Mouse (Mus musculus) liver, embryonic 11.5 days (tissue): ENCODE data around the gene Ugt1a8. TPM values are rescaled to one million over a fixed set of nuclear protein-coding genes. Genes with fewer than 3 reads are reported as not detected.

ENCODE experiments used
- ATAC-seq: fragments of 200-750 bp; cut with Nextera tagmentation; replicated peaks from 2 replicates; pipeline ENCODE4 v1.8.0; 2017; ENCODE audit warnings: moderate number of reproducible peaks, mild to moderate bottlenecking, moderate TSS enrichment, moderate library complexity; ENCODE audit not compliant: low FRiP score
- DNase-seq: peaks from one replicate; pipeline ENCODE4 v3.0.0-alpha.2; 2017; ENCODE audit warnings: low spot score
- H3K27ac ChIP-seq: fragments of 300-500 bp; sonication (generic); 2 replicates; pipeline ENCODE4 v1.5.1; 2014; ENCODE audit warnings: mild to moderate bottlenecking, low read depth, low read length, control low read depth
- H3K27me3 ChIP-seq: fragments of 300-500 bp; sonication (generic); replicated peaks from 2 replicates; pipeline ENCODE4 v1.6.1; 2014; ENCODE audit warnings: low read length, mixed read lengths; ENCODE audit not compliant: control insufficient read depth, insufficient read depth
- H3K36me3 ChIP-seq: fragments of 300-500 bp; sonication (generic); 2 replicates; pipeline ENCODE4 v1.6.1; 2014; ENCODE audit warnings: mild to moderate bottlenecking, low read length, moderate library complexity, mixed read lengths; ENCODE audit not compliant: control insufficient read depth, insufficient read depth
- H3K4me1 ChIP-seq: fragments of 300-500 bp; sonication (generic); replicated peaks from 2 replicates; pipeline ENCODE4 v1.6.1; 2014; ENCODE audit warnings: low read length, mixed read lengths; ENCODE audit not compliant: control insufficient read depth, insufficient read depth
- H3K4me2 ChIP-seq: fragments of 300-500 bp; sonication (generic); 2 replicates; pipeline ENCODE4 v1.6.1; 2014; ENCODE audit warnings: mild to moderate bottlenecking, control low read depth, moderate library complexity
- H3K4me3 ChIP-seq: fragments of 300-500 bp; sonication (generic); 2 replicates; pipeline ENCODE4 v1.5.1; 2014; ENCODE audit warnings: low read depth, low read length, control low read depth
- H3K9ac ChIP-seq: fragments of 300-500 bp; sonication (generic); 2 replicates; pipeline ENCODE4 v1.6.1; 2014; ENCODE audit warnings: low read depth, low read length, control low read depth
- H3K9me3 ChIP-seq: fragments of 300-500 bp; sonication (generic); 2 replicates; pipeline ENCODE4 v1.6.1; 2016; ENCODE audit warnings: low read length, inconsistent platforms, mixed read lengths; ENCODE audit not compliant: control insufficient read depth
- WGBS: fragments of 180-500 bp; shearing (Covaris S2); extraction: QIAGEN DNeasy Blood & Tissue Kit; methylation state at CpG from one replicate; pipeline ENCODE4 v1.1.7; 2014; 5-methylcytosine and 5-hydroxymethylcytosine counted together
- polyA plus RNA-seq: library from polyadenylated mRNA; unstranded; fragments of >200 nt; fragmentation: Nextera tagmentation; extraction: Ambion mirVana; gene quantifications from 2 replicates; pipeline ENCODE4 v1.2.1, GENCODE M21; 2014

Gene Ugt1a8
- polyA plus RNA-seq, 1 experiment from 2014 or later: not detected

- ATAC-seq: no peak
- no peak for DNase-seq
- Histone ChIP-seq H3K27me3 (no peaks in the 10 kb centered on the region), H3K4me1 (no peaks in the 10 kb centered on the region), H3K9me3 (peaks cover 85% of the 10 kb centered on the region), H3K4me3 (no peak overlapping the region), H3K9ac (no peak overlapping the region), H3K27ac (no peak overlapping the region), H3K36me3 (no peaks in the 10 kb centered on the region), H3K4me2 (no peak overlapping the region)
- WGBS: 73% methylated on average over 6 of the region's 6 CpGs
Measured at GRCm38 (mm10) chr1:88238771-88239170, 151.2 kb downstream of the Ugt1a8 start.

- Histone ChIP-seq H3K27me3 (no peaks in the 10 kb centered on the region), H3K4me3 (no peak overlapping the region), H3K9me3 (peaks cover 86% of the 10 kb centered on the region), H3K9ac (no peak overlapping the region), H3K36me3 (no peaks in the 10 kb centered on the region), H3K27ac (no peak overlapping the region), H3K4me2 (no peak overlapping the region), H3K4me1 (no peaks in the 10 kb centered on the region)
- ATAC-seq (no peak), DNase-seq (no peak)
- 66% methylated on average over 5 of the region's 5 CpGs for WGBS
Measured at GRCm38 (mm10) chr1:88240072-88240471, 152.5 kb downstream of the Ugt1a8 start.

GRCm38 (mm10) chr1:88240579-88240978 is 153.0 kb downstream of the Ugt1a8 start:
- no peak overlapping the region for H3K4me2 ChIP-seq
- no peaks in the 10 kb centered on the region for H3K36me3 ChIP-seq
- 64% methylated on average over 4 of the region's 4 CpGs for WGBS
- no peak overlapping the region for H3K27ac ChIP-seq
- DNase-seq: no peak
- H3K9me3 ChIP-seq: peaks cover 86% of the 10 kb centered on the region
- H3K4me1 ChIP-seq: no peaks in the 10 kb centered on the region
- H3K4me3 ChIP-seq: no peak overlapping the region
- ATAC-seq: no peak
- H3K9ac ChIP-seq: no peak overlapping the region
- H3K27me3 ChIP-seq: no peaks in the 10 kb centered on the region

GRCm38 (mm10) chr1:88243861-88244260 is 156.2 kb downstream of the Ugt1a8 start:
- Histone ChIP-seq H3K27ac (no peak overlapping the region), H3K4me1 (no peaks in the 10 kb centered on the region), H3K4me3 (no peak overlapping the region), H3K9ac (no peak overlapping the region), H3K4me2 (no peak overlapping the region), H3K36me3 (no peaks in the 10 kb centered on the region), H3K27me3 (no peaks in the 10 kb centered on the region), H3K9me3 (peaks cover 89% of the 10 kb centered on the region)
- ATAC-seq (no peak), DNase-seq (no peak)
- WGBS: 60% methylated on average over 5 of the region's 5 CpGs

GRCm38 (mm10) chr1:88245881-88246280 is 158.3 kb downstream of the Ugt1a8 start:
- Histone ChIP-seq H3K9me3 (peaks cover 90% of the 10 kb centered on the region), H3K4me3 (no peak overlapping the region), H3K27me3 (no peaks in the 10 kb centered on the region), H3K27ac (no peak overlapping the region), H3K36me3 (no peaks in the 10 kb centered on the region), H3K9ac (no peak overlapping the region), H3K4me1 (no peaks in the 10 kb centered on the region), H3K4me2 (no peak overlapping the region)
- ATAC-seq: no peak
- no peak for DNase-seq
- 72% methylated on average over 6 of the region's 6 CpGs for WGBS

GRCm38 (mm10) chr1:88246386-88246785 is 158.8 kb downstream of the Ugt1a8 start:
- Histone ChIP-seq H3K27ac (no peak overlapping the region), H3K4me2 (no peak overlapping the region), H3K27me3 (no peaks in the 10 kb centered on the region), H3K4me3 (no peak overlapping the region), H3K9ac (no peak overlapping the region), H3K9me3 (peaks cover 91% of the 10 kb centered on the region), H3K36me3 (no peaks in the 10 kb centered on the region), H3K4me1 (no peaks in the 10 kb centered on the region)
- no peak for DNase-seq
- ATAC-seq: no peak
- 47% methylated on average over 6 of the region's 6 CpGs for WGBS

- Histone ChIP-seq H3K9me3 (peaks cover 95% of the 10 kb centered on the region), H3K27ac (no peak overlapping the region), H3K9ac (no peak overlapping the region), H3K36me3 (no peaks in the 10 kb centered on the region), H3K4me3 (no peak overlapping the region), H3K4me1 (no peaks in the 10 kb centered on the region), H3K27me3 (no peaks in the 10 kb centered on the region), H3K4me2 (no peak overlapping the region)
- DNase-seq: no peak
- 43% methylated on average over 2 of the region's 2 CpGs for WGBS
- ATAC-seq: no peak
Measured at GRCm38 (mm10) chr1:88247660-88248059, 160.0 kb downstream of the Ugt1a8 start.

- Histone ChIP-seq H3K4me3 (no peak overlapping the region), H3K36me3 (no peaks in the 10 kb centered on the region), H3K4me2 (no peak overlapping the region), H3K9me3 (peaks cover 93% of the 10 kb centered on the region), H3K27ac (no peak overlapping the region), H3K9ac (no peak overlapping the region), H3K4me1 (no peaks in the 10 kb centered on the region), H3K27me3 (no peaks in the 10 kb centered on the region)
- ATAC-seq: no peak
- no peak for DNase-seq
- WGBS: 67% methylated on average over 4 of the region's 4 CpGs
Measured at GRCm38 (mm10) chr1:88248658-88249057, 161.0 kb downstream of the Ugt1a8 start.

GRCm38 (mm10) chr1:88249596-88249995 is 162.0 kb downstream of the Ugt1a8 start:
- H3K4me2 ChIP-seq: no peak overlapping the region
- 77% methylated on average over 7 of the region's 7 CpGs for WGBS
- H3K4me1 ChIP-seq: no peaks in the 10 kb centered on the region
- H3K9me3 ChIP-seq: peaks cover 86% of the 10 kb centered on the region
- DNase-seq (no peak), ATAC-seq (no peak)
- H3K27ac ChIP-seq: no peak overlapping the region
- H3K27me3 ChIP-seq: no peaks in the 10 kb centered on the region
- H3K9ac ChIP-seq: no peak overlapping the region
- H3K4me3 ChIP-seq: no peak overlapping the region
- no peaks in the 10 kb centered on the region for H3K36me3 ChIP-seq
